Mouse (Mus musculus): Measurements from ENCODE around the gene Sstr3. TPM values are rescaled to one million over a fixed set of nuclear protein-coding genes. Genes with fewer than 3 reads are reported as not detected.
A peak's percentile ranks its signal among the peaks of the same experiment; 100 is the strongest.

Gene Sstr3
- 0.58 and 0.76 TPM in 2 replicates for total RNA-seq (2021)
- long read RNA-seq, full-length matches to known transcripts: 1 of 1 reads
- long read RNA-seq, partial matches to known transcripts: 0 of 1 reads
- long read RNA-seq, other reads (novel, unspliced or antisense): 0 of 1 reads

- peak; percentile 57 for DNase-seq
These were observed at the start of gene Sstr3 for GRCm38 (mm10) chr15:78544561-78545001. Sstr3 (minus strand) TSS chr15:78544685.

GRCm38 (mm10) chr15:78593896-78594425 is 49.5 kb upstream of the Sstr3 start:
- DNase-seq: no peak

GRCm38 (mm10) chr15:78592452-78592968 is 48.0 kb upstream of the Sstr3 start:
- no peak for DNase-seq

- no peak for DNase-seq
These were observed 47.4 kb upstream of the Sstr3 start for GRCm38 (mm10) chr15:78591680-78592451.

- no peak for DNase-seq
These were observed 46.3 kb upstream of the Sstr3 start for GRCm38 (mm10) chr15:78590785-78591184.

GRCm38 (mm10) chr15:78589936-78590335 is 45.5 kb upstream of the Sstr3 start:
- DNase-seq: no peak

GRCm38 (mm10) chr15:78588900-78589299 is 44.4 kb upstream of the Sstr3 start:
- DNase-seq: no peak

- DNase-seq: no peak
These were observed 43.6 kb upstream of the Sstr3 start for GRCm38 (mm10) chr15:78588049-78588448.

- DNase-seq: peak; percentile 88
These were observed 42.8 kb upstream of the Sstr3 start for GRCm38 (mm10) chr15:78587050-78587994.

GRCm38 (mm10) chr15:78585404-78585803 is 40.9 kb upstream of the Sstr3 start:
- no peak for DNase-seq

- DNase-seq: no peak
These were observed 38.9 kb upstream of the Sstr3 start for GRCm38 (mm10) chr15:78583352-78583751.

GRCm38 (mm10) chr15:78576284-78576810 is 31.9 kb upstream of the Sstr3 start:
- DNase-seq: no peak

- DNase-seq: no peak
These were observed 28.3 kb upstream of the Sstr3 start, which contains the start of gene Rac2 for GRCm38 (mm10) chr15:78572658-78573397. Rac2 (minus strand) TSS chr15:78572783.

GRCm38 (mm10) chr15:78572270-78572600 is 27.8 kb upstream of the Sstr3 start:
- no peak for DNase-seq

- DNase-seq: no peak
These were observed 27.2 kb upstream of the Sstr3 start for GRCm38 (mm10) chr15:78571554-78572269.

GRCm38 (mm10) chr15:78570170-78570569 is 25.7 kb upstream of the Sstr3 start:
- no peak for DNase-seq

GRCm38 (mm10) chr15:78567608-78568120 is 23.2 kb upstream of the Sstr3 start:
- no peak for DNase-seq

GRCm38 (mm10) chr15:78564764-78565435 is 20.4 kb upstream of the Sstr3 start:
- DNase-seq: no peak

- no peak for DNase-seq
These were observed 19.5 kb upstream of the Sstr3 start for GRCm38 (mm10) chr15:78563937-78564336.

GRCm38 (mm10) chr15:78563344-78563743 is 18.9 kb upstream of the Sstr3 start:
- no peak for DNase-seq

Data from adrenal gland, postnatal 25 days (tissue).